Mouse (Mus musculus): ENCODE results near the gene Mospd3.

DNA sequence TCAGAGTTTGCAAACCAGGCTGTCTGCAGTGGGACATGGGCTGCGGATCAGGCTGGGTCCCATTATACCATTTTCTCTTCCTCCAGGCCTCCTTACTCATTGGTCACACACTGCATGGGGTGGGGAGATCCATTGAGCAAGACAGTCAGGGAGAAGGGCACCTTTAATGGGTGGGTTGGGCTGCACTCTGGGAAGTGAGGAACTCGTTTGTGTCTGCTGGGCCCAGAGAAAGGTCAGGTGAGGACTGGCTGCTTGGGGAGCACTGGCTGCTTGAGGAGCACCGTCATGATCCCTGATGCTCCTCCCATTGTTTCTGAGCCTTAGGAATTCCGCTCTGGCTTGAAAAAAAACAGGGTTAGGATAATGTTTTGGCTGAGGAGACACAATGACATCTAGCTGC is 42.0 kb upstream of the Mospd3 start:
- TF ChIP-seq EP300 (IDR thresholded peaks at IDR 0.05) (no peak), CTCF (IDR thresholded peaks at IDR 0.05) (no peak)
